Mouse (Mus musculus): ENCODE data around the gene Sult2b1. TPM values are rescaled to one million over a fixed set of nuclear protein-coding genes. Genes with fewer than 3 reads are reported as not detected.

Gene Sult2b1
- polyA plus RNA-seq, 1 experiment: 19.3 TPM

- 83% methylated on average over 44 of the region's 44 CpGs for WGBS
- no peak for DNase-seq
- no peak overlapping the region for H3K4me3 ChIP-seq (replicated peaks; ENCODE audit: extremely low read depth, low read depth, low read length)
- TF ChIP-seq CTCF (IDR thresholded peaks at IDR 0.05; ENCODE audit: insufficient read depth, low read length) (no peak), POLR2A (IDR thresholded peaks at IDR 0.05; ENCODE audit: borderline replicate concordance, extremely low read depth, low read depth, low read length) (no peak)
- peaks cover 3% of the 10 kb centered on the region; the same call in 1 of the 2 replicates for H3K4me1 ChIP-seq (ENCODE audit: control insufficient read depth, insufficient read depth, low read length)
Measured at GRCm38 (mm10) chr7:45793969-45794585, 9.6 kb upstream of the Sult2b1 start.

DNA sequence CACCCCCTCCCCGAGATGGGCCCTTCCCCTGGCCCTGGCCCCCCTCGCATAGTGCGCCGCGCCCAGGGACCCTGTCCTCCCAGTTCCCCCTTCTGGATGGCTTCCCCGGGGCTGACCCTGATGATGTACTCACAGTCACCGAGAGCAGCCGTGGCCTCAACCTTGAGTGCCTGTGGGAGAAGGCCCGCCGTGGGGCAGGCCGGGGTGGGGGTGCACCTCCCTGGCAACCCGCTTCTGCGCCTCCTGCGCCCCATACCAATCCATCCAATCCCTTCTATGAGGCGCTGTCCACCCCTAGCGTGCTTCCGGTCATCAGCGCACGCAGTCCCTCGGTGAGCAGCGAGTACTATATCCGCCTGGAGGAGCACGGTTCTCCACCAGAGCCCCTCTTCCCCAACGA, 8.8 kb upstream of the Sult2b1 start:
- peaks cover under 1% of the 10 kb centered on the region; the same call in 1 of the 2 replicates for H3K4me1 ChIP-seq (ENCODE audit: control insufficient read depth, insufficient read depth, low read length)
- TF ChIP-seq POLR2A (IDR thresholded peaks at IDR 0.05; ENCODE audit: borderline replicate concordance, extremely low read depth, low read depth, low read length) (no peak), CTCF (IDR thresholded peaks at IDR 0.05; ENCODE audit: insufficient read depth, low read length) (no peak)
- H3K4me3 ChIP-seq (replicated peaks; ENCODE audit: extremely low read depth, low read depth, low read length): no peak overlapping the region
- DNase-seq: no peak
- WGBS: 81% methylated on average over 24 of the region's 24 CpGs

DNA sequence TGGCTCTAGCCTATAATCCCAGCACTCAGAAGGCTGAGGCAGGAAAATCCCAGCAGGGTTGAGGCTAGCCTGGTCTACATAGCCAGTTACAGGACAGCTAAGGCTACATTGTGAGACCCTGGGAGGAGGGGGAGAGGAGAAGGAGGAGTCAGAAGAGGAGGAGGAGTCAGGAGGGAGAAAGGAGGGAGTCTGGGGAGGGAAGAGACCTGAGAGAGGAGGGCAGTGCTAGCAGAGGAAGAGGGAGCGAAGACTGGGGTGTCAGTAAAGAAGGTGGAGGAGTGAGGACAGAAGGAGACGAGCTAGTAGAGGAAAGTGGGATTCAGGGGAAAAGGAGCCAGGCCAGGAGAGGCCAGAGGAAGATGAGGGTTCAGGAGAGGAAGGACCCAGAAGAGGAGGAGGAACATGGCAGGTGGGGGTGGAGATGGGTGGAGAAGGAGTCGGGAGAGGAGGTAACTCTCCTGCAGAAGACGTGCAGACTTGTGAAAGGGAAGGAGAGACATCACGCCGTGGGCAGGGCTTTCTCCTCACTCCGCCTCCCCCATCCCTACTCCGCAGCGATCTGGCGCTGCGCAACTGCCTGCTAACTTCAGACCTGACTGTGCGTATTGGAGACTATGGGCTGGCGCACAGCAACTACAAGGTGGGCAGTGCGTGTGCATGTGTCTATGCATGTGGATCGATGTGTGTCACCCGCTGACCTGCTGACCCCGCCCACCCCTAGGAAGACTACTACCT, 7.5 kb upstream of the Sult2b1 start:
- no peak for DNase-seq
- 75% methylated on average over 17 of the region's 17 CpGs for WGBS

DNA sequence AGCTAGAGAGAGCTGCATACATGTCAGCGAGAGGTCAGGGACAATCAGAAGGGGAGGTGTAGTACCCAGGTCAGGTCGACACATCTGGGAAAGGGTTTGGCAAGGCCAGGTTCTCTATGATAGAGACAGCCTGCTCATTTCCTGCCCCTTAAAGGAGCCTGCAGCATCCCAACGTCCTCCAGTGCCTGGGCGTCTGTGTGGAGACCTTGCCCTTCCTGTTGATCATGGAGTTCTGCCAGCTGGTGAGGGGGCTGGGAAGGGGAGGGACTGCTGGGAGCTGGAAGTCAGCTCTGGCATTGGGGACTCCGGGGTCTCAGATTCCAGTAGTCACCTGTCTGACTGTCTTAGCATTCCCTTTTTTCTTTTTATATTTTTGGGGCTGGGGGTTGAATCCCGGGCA, 6.3 kb upstream of the Sult2b1 start:
- no peak for DNase-seq
- 37% methylated on average over 6 of the region's 6 CpGs for WGBS
- Histone ChIP-seq H3K4me3 (replicated peaks; ENCODE audit: extremely low read depth, low read depth, low read length) (no peak overlapping the region), H3K4me1 (ENCODE audit: control insufficient read depth, insufficient read depth, low read length) (no peaks in the 10 kb centered on the region)
- no peak for TF ChIP-seq POLR2A (IDR thresholded peaks at IDR 0.05; ENCODE audit: borderline replicate concordance, extremely low read depth, low read depth, low read length)
- TF ChIP-seq CTCF (IDR thresholded peaks at IDR 0.05; ENCODE audit: insufficient read depth, low read length): no peak

More for the DNA sequence above, 7.5 kb upstream of the Sult2b1 start:
- H3K4me1 ChIP-seq (ENCODE audit: control insufficient read depth, insufficient read depth, low read length): no peaks in the 10 kb centered on the region
- no peak for TF ChIP-seq CTCF (IDR thresholded peaks at IDR 0.05; ENCODE audit: insufficient read depth, low read length)
- TF ChIP-seq POLR2A (IDR thresholded peaks at IDR 0.05; ENCODE audit: borderline replicate concordance, extremely low read depth, low read depth, low read length): no peak
- H3K4me3 ChIP-seq (replicated peaks; ENCODE audit: extremely low read depth, low read depth, low read length): no peak overlapping the region

DNA sequence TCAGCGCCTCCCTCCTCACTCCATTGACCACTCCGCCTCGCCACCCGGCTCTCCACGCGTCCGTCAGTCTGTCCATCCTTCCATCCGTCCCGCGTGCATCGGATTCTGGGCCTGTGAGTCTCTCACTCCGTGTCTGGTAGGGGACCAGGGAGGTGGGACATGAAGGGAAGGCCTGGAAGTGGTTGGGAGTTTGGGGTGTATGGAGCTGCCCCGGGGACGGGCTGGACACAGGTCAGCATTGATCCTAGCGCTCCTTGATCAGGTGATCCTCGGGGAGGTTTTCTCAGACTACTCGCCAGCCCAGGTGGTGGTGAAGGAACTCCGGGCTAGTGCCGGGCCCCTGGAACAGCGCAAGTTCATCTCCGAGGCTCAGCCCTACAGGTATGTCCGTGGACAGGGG, 3.2 kb upstream of the Sult2b1 start:
- WGBS: 85% methylated on average over 22 of the region's 22 CpGs
- no peak overlapping the region for H3K4me3 ChIP-seq (replicated peaks; ENCODE audit: extremely low read depth, low read depth, low read length)
- TF ChIP-seq POLR2A (IDR thresholded peaks at IDR 0.05; ENCODE audit: borderline replicate concordance, extremely low read depth, low read depth, low read length): no peak
- no peak for TF ChIP-seq CTCF (IDR thresholded peaks at IDR 0.05; ENCODE audit: insufficient read depth, low read length)
- no peaks in the 10 kb centered on the region for H3K4me1 ChIP-seq (ENCODE audit: control insufficient read depth, insufficient read depth, low read length)
- DNase-seq: no peak

DNA sequence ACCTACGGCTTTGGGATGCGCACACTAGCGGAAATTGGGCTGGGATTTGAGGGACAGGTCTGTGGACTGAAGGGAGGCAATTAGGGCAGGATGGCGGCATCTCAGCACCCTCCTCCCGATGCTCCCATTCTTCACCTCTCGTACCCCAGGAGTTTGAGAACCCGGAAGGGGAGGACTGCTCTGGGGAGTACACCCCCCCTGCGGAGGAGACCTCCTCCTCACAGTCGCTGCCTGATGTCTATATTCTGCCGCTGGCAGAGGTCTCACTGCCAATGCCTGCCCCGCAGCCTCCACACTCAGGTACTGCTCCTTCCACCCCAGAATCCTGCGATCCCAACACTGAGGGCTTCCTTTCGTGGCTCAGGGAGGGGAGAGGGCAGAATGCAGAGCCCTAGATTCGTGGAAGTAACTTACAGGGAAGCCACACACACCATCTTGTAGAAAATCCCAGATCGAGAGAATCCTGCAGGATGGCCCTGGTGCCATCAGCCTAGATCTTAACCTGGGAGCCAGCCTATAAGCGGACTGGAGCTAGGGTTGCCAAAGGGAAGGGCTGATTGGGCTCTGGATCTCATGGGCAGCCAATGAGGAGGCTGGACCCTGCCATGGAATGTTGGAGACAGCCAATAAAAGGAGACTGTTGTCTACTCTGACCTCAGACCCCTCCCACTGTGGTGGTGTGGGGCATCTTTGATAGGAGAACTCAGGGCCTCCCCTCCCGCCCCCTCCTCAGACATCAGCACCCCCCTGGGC, 2.4 kb upstream of the Sult2b1 start:
- Histone ChIP-seq H3K4me1 (ENCODE audit: control insufficient read depth, insufficient read depth, low read length) (no peaks in the 10 kb centered on the region), H3K4me3 (replicated peaks; ENCODE audit: extremely low read depth, low read depth, low read length) (no peak overlapping the region)
- 15% methylated on average over 17 of the region's 17 CpGs for WGBS
- TF ChIP-seq POLR2A (IDR thresholded peaks at IDR 0.05; ENCODE audit: borderline replicate concordance, extremely low read depth, low read depth, low read length): no peak
- TF ChIP-seq CTCF (IDR thresholded peaks at IDR 0.05; ENCODE audit: insufficient read depth, low read length): no peak
- DNase-seq: no peak

- WGBS: 5% methylated on average over 14 of the region's 14 CpGs
- no peak for DNase-seq
- TF ChIP-seq CTCF (IDR thresholded peaks at IDR 0.05; ENCODE audit: insufficient read depth, low read length) (no peak), POLR2A (IDR thresholded peaks at IDR 0.05; ENCODE audit: borderline replicate concordance, extremely low read depth, low read depth, low read length) (no peak)
- Histone ChIP-seq H3K4me1 (ENCODE audit: control insufficient read depth, insufficient read depth, low read length) (no peaks in the 10 kb centered on the region), H3K4me3 (replicated peaks; ENCODE audit: extremely low read depth, low read depth, low read length) (no peak overlapping the region)
Measured at GRCm38 (mm10) chr7:45786136-45786578, 1.7 kb upstream of the Sult2b1 start.

- WGBS: 3% methylated on average over 39 of the region's 42 CpGs
Measured at GRCm38 (mm10) chr7:45785388-45786135, 1.1 kb upstream of the Sult2b1 start.

More at GRCm38 (mm10) chr7:45785388-45786135, 1.1 kb upstream of the Sult2b1 start:
- Histone ChIP-seq H3K4me1 (ENCODE audit: control insufficient read depth, insufficient read depth, low read length) (no peaks in the 10 kb centered on the region), H3K4me3 (replicated peaks; ENCODE audit: extremely low read depth, low read depth, low read length) (no peak overlapping the region)
- no peak for TF ChIP-seq CTCF (IDR thresholded peaks at IDR 0.05; ENCODE audit: insufficient read depth, low read length)
- TF ChIP-seq POLR2A (IDR thresholded peaks at IDR 0.05; ENCODE audit: borderline replicate concordance, extremely low read depth, low read depth, low read length): no peak
- no peak for DNase-seq
